Mouse (Mus musculus) spleen, embryonic (tissue): ENCODE results near the gene Nfkbib.

Source experiments
- CTCF ChIA-PET: fragments of 350-600 bp; sonication (Branson Sonifier 250); formaldehyde crosslinking; loops from one replicate; lab custom pipeline; 2022; lab: Charles Lee

Gene Nfkbib

DNA sequence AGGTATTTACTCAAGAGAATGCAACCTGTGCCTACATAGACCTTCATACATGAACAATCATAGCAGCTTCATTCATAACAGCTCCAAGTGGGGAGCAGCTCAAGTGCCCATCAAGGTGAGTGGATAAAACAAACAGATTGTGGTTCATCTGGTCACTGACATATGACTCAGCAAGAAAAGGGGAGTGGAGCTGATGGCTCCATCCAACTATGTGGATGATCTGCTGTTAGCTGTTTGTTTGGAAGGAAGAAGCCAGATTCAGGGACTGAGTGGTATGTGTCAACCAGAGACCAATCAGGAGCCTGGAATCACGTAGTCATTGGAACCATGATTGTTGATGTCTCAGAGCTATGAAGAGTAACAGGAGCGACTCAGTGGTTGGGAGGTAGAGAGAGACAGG, 42.7 kb downstream of the Nfkbib start:
- CTCF ChIA-PET: no interaction called here

DNA sequence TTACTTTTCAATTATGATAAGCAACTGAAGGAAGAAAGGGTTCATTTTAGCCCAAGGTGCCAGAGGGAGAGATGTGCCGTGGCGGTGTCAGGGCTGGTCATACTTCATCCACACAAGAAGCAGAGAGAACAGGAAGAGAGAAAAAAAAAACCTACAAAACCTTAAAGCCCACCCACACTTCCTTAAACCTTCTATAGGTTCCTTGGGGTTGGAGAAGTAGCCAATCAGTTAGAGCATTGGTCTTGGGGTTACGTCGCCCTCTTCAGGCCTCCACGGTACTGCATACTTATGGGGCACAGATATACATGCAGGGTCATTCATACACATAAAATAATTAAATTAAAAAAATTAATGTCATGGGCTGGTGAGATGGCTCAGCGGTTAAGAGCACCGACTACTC, 45.2 kb downstream of the Nfkbib start:
- CTCF ChIA-PET: interaction anchor here (0.7 kb wide), 1 partner anchor 1540 kb away, joined by 8 read pairs; no protein-coding TSS in a partner anchor

DNA sequence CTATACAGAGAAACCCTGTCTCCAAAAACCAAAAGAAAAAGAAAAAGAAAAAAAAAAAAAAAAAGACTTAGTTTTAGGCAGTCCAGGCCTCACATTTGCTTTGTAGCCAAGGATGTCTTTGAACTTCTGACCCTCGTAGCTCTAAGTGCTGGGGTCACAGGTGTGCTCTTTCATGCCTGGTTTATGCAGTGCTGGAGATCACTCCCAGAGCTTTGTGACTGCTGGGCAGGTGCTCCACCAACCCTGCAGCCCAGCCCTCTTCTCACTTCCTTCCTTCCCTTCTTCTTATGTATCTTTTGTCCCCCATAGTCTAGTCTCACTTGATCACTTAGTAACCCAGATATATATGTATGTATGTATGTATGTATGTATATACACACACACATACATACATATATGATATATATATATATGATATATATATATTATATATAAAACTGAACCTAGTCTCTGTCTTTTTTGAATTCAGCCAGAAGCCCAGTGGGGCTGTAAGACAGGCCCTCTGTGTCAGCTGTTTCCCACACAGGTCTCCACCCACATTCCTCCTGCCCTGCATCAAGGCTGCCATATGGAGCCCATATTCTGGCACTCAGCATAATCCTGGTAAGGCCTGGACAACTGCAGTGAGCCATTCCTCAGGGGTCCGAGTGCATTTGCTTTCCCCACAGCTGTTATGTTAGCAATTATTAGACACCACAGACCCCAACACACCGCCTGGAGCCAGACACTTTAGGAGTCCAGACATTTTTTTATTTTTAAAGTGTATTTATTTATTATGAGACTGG, 46.4 kb downstream of the Nfkbib start:
- CTCF ChIA-PET: interaction anchor here (0.5 to 0.7 kb wide), 2 partner anchors 286 to 1541 kb away, joined by 8 to 10 read pairs; no protein-coding TSS in a partner anchor

DNA sequence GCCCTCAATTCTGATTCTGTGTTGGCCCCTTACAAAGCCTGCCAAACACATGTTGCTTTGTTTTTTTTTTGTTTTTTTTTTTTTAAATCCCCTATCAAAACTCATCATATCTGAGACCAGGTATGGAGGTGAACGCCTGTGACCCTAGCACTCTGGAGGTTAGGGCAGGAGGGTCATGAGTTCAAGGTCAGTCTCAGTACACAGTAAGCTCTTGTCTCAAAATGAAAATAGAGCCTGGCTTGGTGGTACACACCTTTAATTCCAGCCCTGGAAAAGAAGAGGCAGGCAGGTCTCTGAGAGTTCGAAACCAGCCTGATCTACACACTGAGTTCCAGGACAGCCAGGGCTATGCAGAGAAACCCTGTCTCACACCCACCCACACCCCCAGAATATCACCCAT, 47.7 kb downstream of the Nfkbib start:
- CTCF ChIA-PET: no interaction called here

DNA sequence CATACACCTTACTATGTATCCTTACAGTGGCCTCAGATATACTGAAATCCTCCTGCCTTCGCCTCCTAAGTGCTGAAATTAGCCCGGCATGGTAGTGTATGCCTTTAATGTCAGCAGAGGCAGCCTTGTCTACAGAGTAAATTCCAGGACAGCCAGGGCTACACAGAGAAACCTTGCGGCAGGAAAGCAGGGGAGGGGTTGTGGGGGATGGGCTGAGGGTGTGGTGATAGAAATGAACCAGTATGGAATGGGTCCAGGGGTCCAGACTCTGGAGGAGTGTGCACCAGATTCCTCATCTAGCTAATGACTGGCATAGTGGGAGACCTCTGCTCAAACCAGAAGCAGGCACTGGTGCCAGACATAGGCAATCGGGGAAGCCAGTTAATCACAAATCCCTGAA, 48.2 kb downstream of the Nfkbib start:
- CTCF ChIA-PET: interaction anchor here (0.7 kb wide), 1 partner anchor 93 kb away, joined by 5 read pairs; no protein-coding TSS in a partner anchor

DNA sequence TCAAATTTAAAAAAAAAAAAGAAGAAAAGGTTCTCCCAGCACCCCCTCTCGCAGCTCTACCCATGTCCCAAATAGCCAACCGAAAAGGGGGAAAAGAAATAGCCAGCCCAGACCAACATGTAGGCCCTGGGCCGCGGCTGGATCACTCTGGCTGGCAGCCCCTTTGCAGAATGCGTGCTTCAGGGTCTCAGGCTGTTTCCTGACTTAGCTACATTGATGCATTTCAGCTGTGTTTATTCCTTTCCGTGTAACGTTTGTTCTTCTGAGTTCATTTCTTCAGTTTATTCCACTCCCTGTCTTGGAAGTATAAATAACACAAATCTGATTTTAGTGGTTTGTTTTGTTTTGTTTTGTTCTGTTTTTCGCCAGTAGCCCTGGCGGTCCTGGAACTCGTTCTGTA, 49.6 kb downstream of the Nfkbib start:
- CTCF ChIA-PET: no interaction called here

DNA sequence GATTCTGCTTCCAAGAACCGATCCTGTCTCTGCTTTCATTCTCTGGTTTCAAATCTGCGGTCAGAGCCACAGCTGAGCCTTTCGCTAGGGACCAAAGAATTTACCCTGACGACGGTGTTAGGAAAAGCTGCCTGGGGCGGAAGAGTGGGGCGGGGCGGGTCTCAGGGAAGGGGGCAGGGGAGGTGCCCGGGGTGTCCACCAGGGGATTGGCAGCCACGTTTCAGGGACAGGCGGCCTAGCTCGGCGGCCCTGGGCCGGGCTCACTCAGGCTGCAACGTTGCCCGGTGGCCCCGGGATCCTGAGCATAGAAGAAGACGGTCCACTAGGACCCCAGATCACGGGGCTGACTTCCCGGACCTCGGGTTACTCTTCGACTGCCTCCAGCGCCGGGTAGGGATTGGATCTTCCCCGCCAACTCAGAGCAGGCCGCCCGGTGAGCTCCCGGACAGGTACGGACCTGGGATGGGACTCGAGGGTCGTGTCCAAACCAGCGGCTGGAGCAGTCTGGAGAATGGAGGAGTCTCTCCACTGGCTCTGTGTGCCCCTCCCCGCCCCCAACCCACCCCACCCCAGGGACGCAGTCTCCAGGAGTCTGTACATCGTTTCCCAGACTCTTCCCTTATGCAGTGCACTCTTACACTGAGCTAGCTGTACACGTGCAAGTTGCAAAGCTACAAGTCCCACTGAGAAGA, 50.6 kb downstream of the Nfkbib start, which contains the start of gene Fbxo17:
Gene Fbxo17 (plus strand): TSS at position 215 of the 692 bp plus-strand sequence.
- CTCF ChIA-PET: interaction anchor here (0.6 kb wide), 1 partner anchor 1307 kb away, joined by 3 read pairs; no protein-coding TSS in a partner anchor

DNA sequence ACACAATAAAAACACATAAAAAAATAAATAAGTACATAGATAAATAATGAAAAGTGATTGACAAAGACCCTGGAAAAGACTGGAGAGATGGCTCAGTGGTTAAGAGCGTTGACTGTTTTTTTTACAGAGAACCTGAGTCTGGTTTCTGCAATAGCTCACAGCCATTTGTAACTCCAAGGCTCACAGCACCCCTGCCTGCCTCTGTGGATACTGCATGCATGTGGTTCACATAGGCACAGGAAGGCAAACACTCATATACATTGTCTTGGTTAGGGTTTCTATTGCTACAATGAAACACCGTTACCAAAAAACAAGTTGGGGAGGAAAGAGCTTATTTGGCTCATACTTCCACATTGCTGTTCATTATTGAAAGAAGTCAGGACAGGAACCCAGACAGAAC, 51.7 kb downstream of the Nfkbib start:
- CTCF ChIA-PET: no interaction called here

DNA sequence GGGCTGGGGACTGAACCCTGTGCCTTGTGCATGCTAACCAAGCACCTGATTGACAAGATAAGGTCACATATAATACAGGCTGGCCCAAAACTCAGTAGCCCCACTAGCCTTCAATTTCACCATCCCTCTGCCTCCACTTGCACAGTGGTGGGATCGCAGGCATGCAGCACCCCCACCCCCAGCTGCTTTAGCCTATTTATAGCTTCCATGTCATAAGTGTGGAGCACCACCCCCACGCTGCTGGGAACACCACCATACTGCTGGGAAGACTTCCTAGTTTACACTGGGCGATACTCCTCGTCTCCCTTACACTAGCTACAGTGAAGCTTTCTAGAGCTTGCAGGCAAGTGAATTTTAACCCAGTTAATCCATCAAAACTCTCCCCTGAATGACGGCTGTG, 52.6 kb downstream of the Nfkbib start:
- CTCF ChIA-PET: no interaction called here

DNA sequence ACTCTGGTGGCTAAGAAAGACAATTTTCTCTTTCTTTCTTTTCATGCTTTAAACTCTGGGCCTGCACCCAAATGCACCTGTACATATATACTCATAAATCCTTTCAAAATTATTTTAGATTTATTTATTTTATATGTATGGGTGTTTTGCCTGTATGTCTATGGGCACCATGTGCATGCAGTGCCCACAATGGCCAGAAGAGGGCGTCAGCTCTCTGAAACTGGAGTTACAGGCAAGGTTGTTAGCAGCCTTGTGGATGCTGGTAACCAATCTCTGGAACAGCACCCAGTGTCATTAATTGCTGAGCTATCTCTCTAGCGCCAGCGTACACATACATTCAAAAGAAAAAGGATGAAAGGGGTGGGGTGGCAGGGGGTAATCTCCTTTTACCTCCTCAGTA, 56.4 kb downstream of the Nfkbib start:
- CTCF ChIA-PET: no interaction called here

DNA sequence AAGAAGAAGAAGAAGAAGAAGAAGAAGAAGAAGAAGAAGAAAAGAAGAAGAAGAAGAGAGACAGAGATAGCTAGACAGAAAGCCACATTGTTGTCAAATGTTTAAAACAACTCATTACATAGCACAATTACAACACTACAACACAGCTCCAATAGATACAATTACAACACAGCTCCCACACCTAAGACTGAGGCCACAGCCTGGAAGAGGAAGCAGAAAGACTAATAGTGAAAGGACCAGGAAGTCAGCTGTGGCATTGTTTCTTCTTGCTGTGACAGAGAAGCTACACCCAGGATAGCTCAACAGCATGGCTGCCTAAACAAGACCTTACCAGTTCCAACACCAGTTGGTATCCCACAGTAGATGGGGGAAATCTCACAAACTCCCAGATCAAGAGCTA, 57.9 kb downstream of the Nfkbib start:
- CTCF ChIA-PET: interaction anchor here (0.7 kb wide), 1 partner anchor 107 kb away, joined by 3 read pairs; no protein-coding TSS in a partner anchor
